Mouse (Mus musculus): Measurements from ENCODE around the gene Rogdi.

Gene Rogdi

DNA sequence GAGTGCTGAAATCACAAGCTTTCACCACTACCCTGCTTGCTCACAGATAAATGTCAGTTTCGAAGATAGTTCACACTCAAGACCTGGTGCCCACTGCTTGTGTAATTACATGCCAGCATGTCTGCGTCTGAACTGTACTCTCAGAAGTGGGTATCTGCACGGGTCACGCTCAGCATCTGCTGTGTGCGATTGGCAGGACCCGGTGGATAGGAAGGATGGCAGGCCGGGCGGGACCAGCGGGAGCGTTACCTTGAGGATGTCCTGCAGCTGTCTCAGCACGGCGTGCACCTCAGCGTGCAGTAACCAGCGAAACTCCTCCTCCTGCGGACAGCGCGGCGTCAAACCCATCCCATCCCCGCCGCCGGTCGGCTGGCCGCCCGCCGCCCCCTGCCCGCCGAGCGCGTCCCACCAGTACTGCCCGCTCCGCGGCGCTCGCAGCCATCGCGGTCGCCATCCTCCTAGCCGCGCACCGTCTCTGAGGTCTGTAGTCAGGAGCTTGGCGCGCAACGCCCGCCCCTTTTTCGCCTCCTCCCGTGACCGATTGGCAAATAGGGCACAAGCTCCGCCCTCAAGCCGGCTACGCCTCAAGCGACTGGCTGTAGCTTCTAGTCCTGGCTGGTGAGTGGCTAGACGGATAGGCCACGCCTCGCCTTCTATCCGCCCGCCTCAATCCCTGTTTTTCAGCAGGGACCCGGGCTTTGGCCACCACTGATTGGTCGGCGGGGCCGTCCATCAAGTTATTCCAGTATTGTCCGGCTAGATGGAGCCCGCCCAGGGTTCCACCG lies at the start of gene Rogdi:
Gene Rogdi (minus strand): TSS at position 500 of the 785 bp plus-strand sequence.
- DNase-seq, result peak; percentile 99 to 100

DNA sequence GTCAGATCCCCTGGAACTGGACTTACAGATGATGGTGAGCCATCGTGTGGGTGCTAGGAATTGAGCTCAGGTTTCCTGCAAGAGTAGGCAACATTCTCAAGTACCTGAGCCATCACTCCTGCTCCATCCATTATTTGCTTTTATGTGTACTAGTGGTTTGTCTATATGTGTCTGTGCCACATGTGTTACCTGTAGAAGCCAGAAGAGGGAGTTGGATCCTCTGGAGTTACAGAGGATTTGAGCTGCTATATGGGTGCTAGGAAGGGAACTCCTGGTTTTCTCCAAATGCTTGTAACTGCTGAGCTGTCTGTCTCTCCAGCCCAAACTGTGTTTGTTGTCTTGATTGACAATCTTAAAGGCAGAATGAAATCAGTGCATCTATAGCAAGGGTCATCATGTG lies 44.8 kb upstream of the Rogdi start:
- no peak for DNase-seq

DNA sequence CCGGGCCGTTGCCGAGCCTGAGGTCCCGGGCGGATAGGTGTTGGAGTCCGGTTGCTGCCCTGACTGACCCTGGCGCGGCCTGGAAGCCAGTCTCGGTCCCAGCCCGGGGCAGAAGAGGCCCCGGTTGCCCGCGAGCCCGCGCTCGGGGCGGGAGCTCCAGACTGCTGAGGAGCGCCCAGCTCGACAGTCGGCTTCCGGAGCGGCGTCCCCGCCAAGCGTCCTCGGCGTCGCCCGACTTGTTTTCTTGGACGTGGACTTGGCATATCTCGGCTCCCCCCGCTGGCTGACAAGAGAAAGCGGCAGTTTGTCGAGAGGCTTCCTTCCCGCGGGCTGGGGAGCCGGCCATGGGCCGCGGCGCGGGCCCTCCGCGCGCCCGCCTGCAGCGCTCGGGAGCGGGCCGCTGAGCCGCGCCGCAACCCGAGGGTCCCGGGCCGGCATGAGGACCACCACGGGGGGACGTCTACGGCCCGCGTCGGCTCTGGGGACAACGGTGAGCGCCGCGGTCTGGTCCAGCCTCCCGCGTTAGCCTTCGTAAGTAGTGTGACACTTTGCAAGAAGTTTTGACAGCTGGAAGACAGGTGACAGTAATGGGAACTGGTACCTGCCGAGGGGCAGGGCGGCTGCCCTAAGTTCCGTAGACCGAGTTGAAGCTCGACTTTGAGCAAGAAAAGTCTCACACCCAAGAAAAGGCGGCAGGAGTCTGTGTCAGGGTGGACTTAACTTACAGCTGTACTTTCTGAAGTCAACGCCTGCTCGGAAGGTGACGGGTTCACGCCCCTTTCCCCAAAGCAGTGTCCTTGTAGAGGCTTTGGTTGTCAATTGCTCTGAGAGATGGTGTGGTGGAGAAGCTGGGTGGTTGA lies 37.1 kb upstream of the Rogdi start:
- DNase-seq, result peak; percentile 82 to 91

DNA sequence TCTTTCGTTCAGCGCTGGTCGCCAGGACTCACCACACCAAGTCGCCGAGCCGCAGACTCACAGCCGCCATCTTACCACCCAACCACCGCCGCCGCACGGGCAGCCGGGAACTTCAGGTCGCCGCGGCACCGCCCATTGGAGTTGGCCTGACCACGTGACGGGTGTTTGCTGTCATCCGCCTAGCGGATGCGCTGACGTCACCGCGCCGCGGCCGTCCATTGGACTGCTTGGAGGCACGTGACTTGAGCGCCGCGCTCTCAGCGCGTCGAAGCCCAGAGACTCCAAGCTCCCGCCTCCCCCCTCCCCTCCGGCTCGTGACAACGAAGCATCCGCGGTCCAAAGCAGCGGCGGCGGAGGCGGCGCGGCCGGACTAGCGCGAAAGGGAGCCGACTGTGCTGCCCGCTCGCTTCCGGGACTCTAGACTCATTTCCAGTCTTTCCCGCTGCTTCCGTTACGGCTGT lies 36.5 kb upstream of the Rogdi start, which contains the start of the genes Glyr1 and Ubn1:
Gene Glyr1 (minus strand): TSS at position 90 of the 461 bp plus-strand sequence.
Gene Ubn1 (plus strand): TSS at position 284 of the 461 bp plus-strand sequence.
- peak; percentile 100 for DNase-seq

DNA sequence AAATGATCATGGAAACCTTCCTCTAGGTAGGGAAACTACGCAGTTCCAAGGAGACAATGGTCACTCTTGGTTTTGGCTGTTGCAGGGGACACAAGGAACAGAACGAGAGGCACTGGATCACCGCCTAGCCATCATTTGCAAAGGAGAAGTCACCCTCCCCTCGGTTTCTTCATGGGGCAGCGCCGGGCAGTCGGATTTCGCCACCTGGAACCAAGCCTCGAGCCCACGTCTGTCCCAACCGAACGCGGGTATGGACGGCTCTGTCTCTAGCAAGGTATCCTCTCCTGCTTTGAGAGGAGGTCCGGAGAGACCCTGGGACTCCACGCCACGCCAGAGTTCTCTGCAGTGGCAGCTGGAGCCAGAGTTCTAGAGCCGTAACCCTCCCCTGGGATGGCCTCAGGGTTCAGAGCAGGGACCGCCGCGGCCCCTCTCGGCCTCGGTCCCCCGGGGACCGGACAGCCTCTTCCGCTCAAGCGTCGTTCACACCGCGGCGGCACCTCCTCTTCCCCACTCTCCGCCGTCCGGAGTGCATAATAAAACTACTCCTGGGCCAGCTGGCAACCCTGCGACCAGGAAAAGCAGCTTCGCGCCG lies 35.9 kb upstream of the Rogdi start:
- no peak for DNase-seq

DNA sequence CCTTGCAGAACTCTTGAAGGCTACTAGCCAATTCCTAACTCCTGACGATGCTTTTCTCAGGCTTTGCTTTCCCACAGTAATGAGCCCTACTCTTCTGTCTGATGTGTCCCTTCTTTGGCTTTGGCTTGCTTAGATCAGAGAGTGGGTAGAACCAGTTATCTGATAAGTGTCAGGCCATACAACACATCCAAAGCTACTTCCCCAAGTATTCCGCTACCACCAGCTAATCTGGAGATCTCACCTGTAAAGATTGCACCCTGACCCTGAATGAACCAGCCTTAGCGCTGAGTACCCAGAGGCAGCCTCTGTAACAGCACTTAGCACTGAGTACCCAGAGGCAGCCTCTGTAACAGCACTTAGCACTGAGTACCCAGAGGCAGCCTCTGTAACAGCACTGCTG lies 32.0 kb upstream of the Rogdi start:
- DNase-seq, result no peak

DNA sequence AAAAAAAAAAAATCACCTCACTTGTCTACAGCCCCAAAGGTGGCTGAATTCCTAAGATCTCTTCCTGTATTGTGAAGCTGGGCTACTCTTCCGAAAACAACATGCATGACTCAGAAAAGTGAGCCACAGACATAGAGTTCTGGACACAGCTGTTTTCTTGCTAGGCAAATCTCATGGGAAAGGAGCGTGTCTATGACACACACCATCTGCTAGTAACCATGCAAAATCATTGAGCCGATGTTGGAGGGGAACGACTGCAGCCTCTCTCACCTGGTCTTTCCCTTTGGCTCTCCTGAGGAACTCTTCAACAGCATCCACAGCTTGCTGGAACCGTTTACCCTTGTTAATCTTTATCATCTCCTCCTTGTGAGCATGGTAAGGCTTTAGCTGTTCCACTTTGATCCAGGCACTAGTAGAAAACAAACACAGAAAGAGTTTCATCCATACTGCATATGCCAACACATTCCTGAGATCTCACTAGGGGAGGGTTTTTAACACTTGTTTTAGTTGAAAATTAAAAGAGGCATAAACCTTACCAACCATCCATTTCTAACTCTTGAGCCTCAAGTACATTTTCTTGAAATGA lies 23.4 kb upstream of the Rogdi start:
- DNase-seq, result no peak

DNA sequence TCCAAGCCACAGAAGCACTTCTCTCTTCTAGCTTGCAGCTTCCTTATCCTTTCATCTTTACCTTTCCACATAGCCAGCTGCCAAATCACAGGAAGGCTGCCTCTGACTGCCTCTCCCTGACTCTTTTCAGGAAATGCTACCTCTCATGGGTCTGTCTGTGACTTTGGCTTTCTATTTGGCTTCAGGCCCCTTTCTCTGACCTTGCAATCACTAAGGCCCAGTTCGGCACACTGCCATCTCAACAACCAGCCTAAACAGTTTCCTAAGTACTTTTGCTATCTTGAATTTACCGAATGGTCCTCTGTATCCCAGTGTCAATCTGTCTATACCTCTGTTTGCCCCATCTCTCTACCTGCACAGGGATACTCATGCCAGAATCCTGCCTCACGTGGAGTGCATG lies 22.2 kb upstream of the Rogdi start:
- DNase-seq, result no peak

DNA sequence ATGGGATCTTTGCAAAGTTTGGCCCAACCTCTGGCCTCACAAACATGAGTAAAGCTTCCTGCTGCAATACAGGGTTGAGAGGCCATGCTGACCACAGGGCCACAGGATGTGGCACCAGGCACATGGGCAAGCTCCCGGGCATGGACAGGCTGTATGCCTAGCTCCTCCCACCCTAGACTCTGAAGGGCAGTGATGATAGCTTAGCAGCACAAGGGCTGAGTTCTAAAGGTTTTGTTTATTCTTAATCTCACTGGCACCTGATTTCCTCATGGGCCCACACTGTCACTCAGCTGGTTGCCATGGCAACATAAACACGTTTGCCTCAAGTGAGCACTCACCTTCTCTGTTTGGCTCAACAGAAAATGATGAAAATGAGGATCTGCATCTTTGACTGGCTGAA lies 16.5 kb upstream of the Rogdi start:
- DNase-seq, result no peak

DNA sequence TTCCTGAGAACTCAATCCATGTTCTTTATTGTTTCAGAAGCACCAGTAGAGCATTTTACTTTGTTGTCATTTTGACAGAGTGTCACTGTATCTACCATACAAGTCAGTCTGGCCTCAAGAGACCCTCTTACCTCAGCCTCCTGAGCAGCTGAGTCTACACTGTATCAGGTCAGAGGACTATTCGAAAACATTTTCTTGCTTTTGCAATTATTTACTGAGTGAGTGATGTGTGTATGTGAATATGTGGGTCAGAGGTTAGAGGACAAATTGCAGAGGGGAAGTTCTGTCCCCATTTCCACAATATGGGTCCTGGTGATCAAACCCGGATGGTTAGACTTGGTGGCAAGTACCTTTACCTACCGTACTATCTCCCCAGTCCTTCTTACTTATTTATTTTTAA lies 10.7 kb upstream of the Rogdi start:
- DNase-seq, result no peak

DNA sequence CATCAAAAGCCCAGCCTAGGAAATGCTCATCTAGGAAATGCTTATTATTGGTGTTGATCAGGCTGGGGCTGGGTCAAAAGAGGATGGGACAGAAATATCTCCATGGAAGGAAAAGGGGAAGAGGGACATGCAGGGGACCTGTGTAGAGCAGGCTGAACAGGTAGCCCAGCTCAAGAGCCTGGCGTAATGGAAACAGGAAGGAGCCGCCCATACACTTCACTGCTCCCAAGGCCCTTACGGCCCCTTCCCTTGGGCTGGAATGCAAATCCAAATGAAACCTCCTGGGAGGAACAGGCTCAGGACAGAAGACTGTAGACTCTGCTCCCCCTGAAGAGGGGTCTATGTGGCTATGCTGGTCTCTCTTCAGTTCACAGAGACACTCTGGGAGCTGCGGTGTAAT lies 1.2 kb upstream of the Rogdi start:
- no peak for DNase-seq

DNA sequence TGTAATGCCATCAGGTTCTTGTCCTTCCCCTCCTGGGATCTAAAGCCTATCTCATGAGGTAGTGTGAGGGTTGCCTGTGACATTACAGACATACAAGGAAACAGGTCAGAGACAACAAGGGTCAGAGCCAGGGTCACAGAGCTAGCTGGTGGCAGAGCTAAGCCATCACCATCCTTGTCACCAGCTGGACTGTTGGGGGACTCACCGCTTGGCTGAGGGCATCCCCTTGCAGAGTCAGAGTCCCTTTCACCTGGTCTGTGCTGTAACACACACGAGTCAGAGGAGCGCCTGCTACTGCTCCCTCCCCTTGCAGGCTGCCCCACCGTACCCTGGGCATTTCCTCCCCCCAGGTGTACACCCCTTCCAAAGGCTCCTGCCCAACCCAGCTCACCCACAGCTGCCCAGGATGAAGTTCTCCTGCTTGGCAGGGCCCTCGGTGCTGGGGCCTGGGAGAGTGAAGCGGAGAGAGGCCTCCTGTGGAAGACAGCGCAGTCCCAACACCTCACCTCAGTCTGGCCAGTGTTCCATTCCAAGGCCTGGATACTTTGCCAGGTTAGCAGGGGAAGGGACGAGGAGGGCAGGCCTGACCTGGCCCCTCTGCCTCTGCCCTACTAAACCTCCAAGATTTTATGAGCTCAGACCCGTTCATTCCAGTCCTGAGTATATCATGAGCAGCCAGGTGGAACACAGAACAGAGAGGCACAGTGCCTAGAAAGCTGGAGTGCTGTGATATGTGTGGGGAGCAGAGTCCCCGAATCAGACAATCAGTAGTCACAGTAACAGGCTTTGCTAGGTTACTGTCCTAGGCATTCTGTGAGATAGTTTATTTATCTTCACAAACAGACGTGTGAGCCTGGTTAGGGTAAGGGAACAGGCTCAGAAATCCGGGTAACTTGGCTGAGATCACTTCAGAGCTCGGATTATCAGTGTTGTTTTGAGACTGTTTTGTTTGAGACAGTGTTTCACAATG lies 1.0 kb downstream of the Rogdi start:
- peak; percentile 45 to 72 for DNase-seq

DNA sequence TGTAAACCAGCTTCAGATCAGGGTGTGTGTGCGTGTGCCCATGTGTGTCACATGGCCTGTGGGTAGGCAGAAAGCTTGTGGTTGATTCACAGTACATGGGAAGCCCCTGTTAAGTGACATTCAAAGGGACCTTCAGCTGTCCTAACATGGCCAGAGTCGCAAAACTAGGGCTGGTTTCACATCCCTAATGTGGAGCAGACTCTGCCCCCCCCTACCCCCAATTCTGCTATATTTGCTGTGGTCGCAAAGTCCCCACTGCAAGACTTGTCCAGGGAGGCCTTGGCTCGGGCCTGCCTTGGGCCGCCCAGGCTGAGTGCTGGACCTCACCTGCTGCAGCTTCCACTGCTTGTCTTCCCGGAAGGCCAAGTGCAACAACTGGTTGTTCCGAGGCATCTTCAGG lies 2.1 kb downstream of the Rogdi start:
- DNase-seq, result peak in 1 of 2 experiments; percentile 37

DNA sequence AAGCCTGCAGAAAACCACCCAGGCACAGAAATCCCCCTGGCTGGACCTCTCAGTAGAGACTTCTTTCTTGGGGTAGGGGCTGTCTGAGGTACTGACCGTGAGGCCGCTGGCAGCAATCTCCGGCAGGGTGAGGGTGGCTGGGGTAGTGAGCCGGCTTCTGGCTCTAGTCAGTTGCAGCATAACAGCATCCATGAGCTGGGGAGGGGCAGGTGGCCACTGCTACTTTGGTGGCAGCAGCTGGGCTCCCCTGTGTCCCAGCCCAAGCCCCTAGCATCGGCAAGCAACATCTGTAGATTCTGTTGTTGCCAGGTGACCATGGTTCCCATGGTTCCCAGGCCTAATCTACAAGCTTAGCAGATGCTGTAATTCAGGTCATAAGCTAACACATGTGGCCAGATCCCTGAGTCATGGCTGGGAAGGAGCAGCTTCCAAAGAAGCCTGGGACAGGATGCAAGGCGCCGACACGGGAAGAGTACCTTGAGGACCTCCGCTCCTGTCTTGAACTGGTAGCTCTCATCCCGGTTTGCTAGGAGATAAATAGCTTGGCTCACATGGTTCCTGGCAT lies 2.9 kb downstream of the Rogdi start:
- DNase-seq, result no peak

DNA sequence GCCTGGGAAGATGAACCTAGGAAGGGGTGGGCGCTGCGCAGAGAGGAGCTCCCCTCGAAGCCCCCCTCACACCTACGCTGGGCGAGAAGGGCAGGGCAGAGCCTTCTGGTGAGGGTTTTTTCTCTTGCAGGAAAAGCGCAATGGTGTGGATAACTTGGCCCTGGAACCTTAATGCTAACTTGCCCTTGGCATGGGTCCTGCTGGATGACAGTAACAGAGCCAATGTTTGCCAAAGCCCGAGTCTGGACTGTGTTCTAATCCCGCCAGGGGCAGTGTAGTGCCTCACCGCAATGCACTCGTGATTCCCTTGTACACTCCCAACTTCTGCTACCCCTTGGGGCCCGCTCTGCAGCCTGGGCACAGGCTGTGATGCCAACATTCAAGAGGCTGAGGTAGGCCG lies 5.3 kb downstream of the Rogdi start:
- peak; percentile 71 to 74 for DNase-seq

DNA sequence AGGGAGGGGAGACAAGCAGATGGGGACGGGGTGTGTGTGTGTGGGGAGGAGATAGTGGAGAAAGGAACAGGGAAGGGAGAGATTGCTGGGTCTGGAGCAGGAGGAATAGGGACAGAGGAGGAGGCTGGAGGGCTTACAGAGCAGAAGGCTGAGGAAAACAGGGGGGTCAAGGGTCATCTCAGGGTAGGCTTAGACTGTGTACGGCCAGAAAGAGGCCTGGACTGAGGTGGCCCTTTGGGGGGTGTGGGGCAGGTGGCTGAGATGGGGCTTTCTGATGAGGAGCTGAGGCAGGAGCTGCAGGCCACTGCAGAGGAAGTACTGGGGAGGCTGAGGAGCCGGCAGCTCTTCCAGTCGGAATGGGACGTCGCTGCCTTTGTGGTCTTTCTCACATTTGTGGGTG lies 5.9 kb downstream of the Rogdi start:
- peak; percentile 38 to 61 for DNase-seq

DNA sequence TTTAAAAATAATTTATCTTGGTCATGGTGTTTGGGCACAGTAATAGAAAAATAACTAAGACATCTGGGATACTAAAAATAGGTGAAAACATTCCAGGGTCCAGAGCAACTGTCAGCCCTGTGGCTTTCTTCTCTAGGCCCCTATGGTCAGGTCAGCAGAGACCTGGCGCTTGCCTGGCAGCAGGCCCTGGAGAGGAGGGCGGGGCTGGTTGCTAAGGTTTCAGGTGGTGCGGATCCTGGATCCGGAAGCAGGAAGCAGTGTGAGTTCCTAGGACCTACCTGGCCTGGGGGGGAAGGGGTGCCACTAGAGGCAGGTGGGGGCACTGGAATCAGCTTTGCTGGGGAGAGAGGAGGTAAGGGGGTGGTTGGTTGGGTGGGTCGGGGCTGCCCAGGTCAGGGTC lies 6.3 kb downstream of the Rogdi start, which contains the start of gene Smim22:
Gene Smim22 (plus strand): TSS at position 222 of the 400 bp plus-strand sequence.
- DNase-seq, result peak; percentile 84 to 93

DNA sequence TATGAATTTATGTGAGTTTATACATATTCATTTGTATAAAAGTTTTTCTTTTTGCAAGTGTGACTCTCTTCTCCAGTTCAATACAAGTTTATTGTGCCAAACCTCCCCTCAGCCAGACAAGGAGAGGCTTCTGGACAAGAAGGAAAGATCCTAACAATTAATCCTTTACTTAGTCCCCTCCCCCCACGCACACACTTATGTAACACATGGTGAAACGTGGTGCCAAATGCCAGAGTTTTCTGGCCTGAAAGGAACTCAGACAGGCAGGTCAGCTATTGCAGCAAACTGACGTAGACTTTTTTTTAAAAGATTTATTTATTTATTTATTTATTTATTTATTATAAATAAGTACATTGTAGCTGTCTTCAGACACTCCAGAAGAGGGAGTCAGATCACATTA lies 12.7 kb downstream of the Rogdi start:
- peak; percentile 57 to 76 for DNase-seq

DNA sequence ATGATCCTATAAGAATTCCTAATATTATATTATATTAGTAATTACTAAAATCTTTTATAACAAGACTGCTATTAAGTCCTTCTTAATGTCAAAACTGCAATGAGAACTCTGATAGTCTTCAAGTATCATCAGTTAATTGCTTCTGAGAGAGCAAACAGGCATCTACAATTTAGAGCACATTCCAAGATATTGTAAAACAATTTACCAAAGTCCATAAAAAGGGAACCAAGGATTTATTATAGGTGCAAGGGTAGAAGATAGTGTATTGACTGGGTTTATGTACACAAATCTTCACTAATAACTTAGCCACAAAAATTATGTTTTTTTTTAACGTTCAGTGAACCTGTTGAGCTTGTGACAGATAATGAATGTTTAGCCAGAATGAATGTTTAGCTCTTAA lies 14.4 kb downstream of the Rogdi start:
- DNase-seq, result no peak

DNA sequence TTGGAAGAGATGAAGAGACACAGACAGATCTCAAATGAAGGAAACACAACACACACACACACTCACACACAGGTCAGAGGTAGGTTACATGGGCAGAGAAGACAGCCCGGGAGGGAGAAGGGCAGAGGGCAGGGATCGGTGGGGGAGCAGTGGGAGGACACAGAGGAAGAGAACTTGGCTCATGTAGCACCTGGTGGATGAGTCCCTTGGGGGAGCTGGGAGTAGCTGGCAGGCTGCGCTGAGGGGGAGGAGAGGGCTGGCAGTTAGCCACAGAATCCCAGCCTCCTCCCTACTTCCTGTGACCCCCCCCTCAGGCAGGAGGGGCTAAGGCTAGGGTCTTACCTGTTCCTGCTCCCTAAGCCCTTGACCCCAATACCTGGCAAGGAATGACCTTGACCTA lies 15.8 kb downstream of the Rogdi start, which contains the start of gene Sept12:
Gene Sept12 (minus strand): TSS at position 300 of the 400 bp plus-strand sequence.
- peak; percentile 24 to 77 for DNase-seq

DNA sequence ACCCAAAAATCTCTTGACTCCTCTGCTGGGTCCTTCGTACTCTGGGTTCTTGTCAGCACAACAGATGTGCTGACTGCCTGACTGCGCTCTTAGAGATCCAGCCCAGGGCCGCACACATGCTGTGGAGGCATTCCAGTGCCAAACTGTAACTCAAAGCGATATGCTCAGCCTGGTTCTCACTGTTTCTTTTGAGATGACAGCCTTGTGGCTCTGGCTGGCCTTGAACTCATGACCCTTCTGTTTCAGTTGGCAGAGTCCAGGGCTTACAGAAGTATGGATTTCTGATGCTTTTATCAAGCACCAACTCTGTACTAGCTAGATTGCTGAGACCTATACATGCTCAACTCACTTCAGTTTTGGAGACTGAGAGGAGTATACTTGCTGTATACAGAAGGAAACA lies 20.1 kb downstream of the Rogdi start:
- DNase-seq, result no peak

Measured in kidney, postnatal 25 days (tissue).